Mouse (Mus musculus): ENCODE measurements around the gene Gm21985. TPM values are rescaled to one million over a fixed set of nuclear protein-coding genes. Genes with fewer than 3 reads are reported as not detected.
"Not testable (repeated sequence)": the region's sequence is repeated elsewhere in the genome, so short reads cannot be mapped to it uniquely, and the experiment has no call there.

Gene Gm21985
- polyA plus RNA-seq, 1 experiment from 2014 or later, result not detected

- DNase-seq (ENCODE audit: low spot score) (peak; percentile 31), ATAC-seq (0 out of 2 replicates have a peak, but pooled peaks have one; percentile 11)
- H3K9ac ChIP-seq (replicated peaks; ENCODE audit: low read depth), result no peak overlapping the region
- TF ChIP-seq EP300 (IDR thresholded peaks at IDR 0.05) (no peak), CTCF (IDR thresholded peaks at IDR 0.05) (no peak)
- no peaks in the 10 kb centered on the region for H3K27me3 ChIP-seq (replicated peaks; ENCODE audit: insufficient read depth, low read length)
- H3K36me3 ChIP-seq (ENCODE audit: insufficient read depth, low read length), result no peaks in the 10 kb centered on the region
- H3K9me3 ChIP-seq (ENCODE audit: low read length), result no peaks in the 10 kb centered on the region
- H3K27ac ChIP-seq (ENCODE audit: low read length), result no peak overlapping the region
- H3K4me2 ChIP-seq (replicated peaks; ENCODE audit: low read depth, low read length), result no peak overlapping the region
- no peaks in the 10 kb centered on the region for H3K4me1 ChIP-seq (ENCODE audit: insufficient read depth, low read depth, low read length)
- H3K4me3 ChIP-seq (ENCODE audit: low read depth, low read length), result no peak overlapping the region
Measured at GRCm38 (mm10) chr2:112448510-112449059, 182.5 kb downstream of the Gm21985 start.

GRCm38 (mm10) chr2:112449597-112450296 is 183.6 kb downstream of the Gm21985 start:
- 28% methylated on average over 4 of the region's 4 CpGs for WGBS
- no peak overlapping the region for H3K4me3 ChIP-seq (ENCODE audit: low read depth, low read length)
- no peak overlapping the region for H3K27ac ChIP-seq (ENCODE audit: low read length)
- H3K4me2 ChIP-seq (replicated peaks; ENCODE audit: low read depth, low read length), result no peak overlapping the region
- H3K9ac ChIP-seq (replicated peaks; ENCODE audit: low read depth), result no peak overlapping the region
- DNase-seq (ENCODE audit: low spot score) (peak; percentile 62), ATAC-seq (no peak)
- H3K9me3 ChIP-seq (ENCODE audit: low read length), result no peaks in the 10 kb centered on the region
- H3K36me3 ChIP-seq (ENCODE audit: insufficient read depth, low read length), result no peaks in the 10 kb centered on the region
- peaks cover 3% of the 10 kb centered on the region; the same call in 1 of the 2 replicates for H3K4me1 ChIP-seq (ENCODE audit: insufficient read depth, low read depth, low read length)
- peak; percentile 68 for TF ChIP-seq CTCF (IDR thresholded peaks at IDR 0.05)
- TF ChIP-seq EP300 (IDR thresholded peaks at IDR 0.05), result no peak
- H3K27me3 ChIP-seq (replicated peaks; ENCODE audit: insufficient read depth, low read length), result no peaks in the 10 kb centered on the region

GRCm38 (mm10) chr2:112452513-112452912 is 186.4 kb downstream of the Gm21985 start:
- H3K9me3 ChIP-seq (ENCODE audit: low read length); DNase-seq (ENCODE audit: low spot score); H3K27me3 ChIP-seq (replicated peaks; ENCODE audit: insufficient read depth, low read length); H3K4me1 ChIP-seq (ENCODE audit: insufficient read depth, low read depth, low read length); H3K36me3 ChIP-seq (ENCODE audit: insufficient read depth, low read length); H3K9ac ChIP-seq (replicated peaks; ENCODE audit: low read depth); H3K4me2 ChIP-seq (replicated peaks; ENCODE audit: low read depth, low read length); ATAC-seq; H3K4me3 ChIP-seq (ENCODE audit: low read depth, low read length); H3K27ac ChIP-seq (ENCODE audit: low read length): not testable (repeated sequence)

- WGBS, result 30% methylated on average over 17 of the region's 17 CpGs
- peak overlapping the region; percentile 85 for H3K27ac ChIP-seq (ENCODE audit: low read length)
- peak overlapping the region; percentile 86 for H3K9ac ChIP-seq (replicated peaks; ENCODE audit: low read depth)
- TF ChIP-seq CTCF (IDR thresholded peaks at IDR 0.05), result no peak
- no peak for TF ChIP-seq EP300 (IDR thresholded peaks at IDR 0.05)
- no peaks in the 10 kb centered on the region for H3K27me3 ChIP-seq (replicated peaks; ENCODE audit: insufficient read depth, low read length)
- H3K9me3 ChIP-seq (ENCODE audit: low read length), result no peaks in the 10 kb centered on the region
- ATAC-seq (peak; percentile 62), DNase-seq (ENCODE audit: low spot score) (no peak)
- no peaks in the 10 kb centered on the region for H3K36me3 ChIP-seq (ENCODE audit: insufficient read depth, low read length)
- H3K4me3 ChIP-seq (ENCODE audit: low read depth, low read length), result peak overlapping the region; percentile 83
- peaks cover 8% of the 10 kb centered on the region; the same call in 1 of the 2 replicates for H3K4me1 ChIP-seq (ENCODE audit: insufficient read depth, low read depth, low read length)
- H3K4me2 ChIP-seq (replicated peaks; ENCODE audit: low read depth, low read length), result peak overlapping the region; percentile 64
Measured at GRCm38 (mm10) chr2:112454125-112454861, 188.2 kb downstream of the Gm21985 start.

GRCm38 (mm10) chr2:112454862-112455564 is 188.9 kb downstream of the Gm21985 start, which contains the start of gene Emc7:
Gene Emc7 (plus strand): TSS chr2:112454997.
- peak within 1 kb of the TSS; percentile 85 for H3K27ac ChIP-seq (ENCODE audit: low read length)
- peak within 1 kb of the TSS; percentile 86 for H3K9ac ChIP-seq (replicated peaks; ENCODE audit: low read depth)
- TF ChIP-seq CTCF (IDR thresholded peaks at IDR 0.05) (no peak), EP300 (IDR thresholded peaks at IDR 0.05) (no peak)
- peak within 1 kb of the TSS; percentile 64 for H3K4me2 ChIP-seq (replicated peaks; ENCODE audit: low read depth, low read length)
- DNase-seq (ENCODE audit: low spot score), result peak; percentile 97
- no peaks in the 10 kb centered on the region for H3K9me3 ChIP-seq (ENCODE audit: low read length)
- under 1% methylated on average over 49 of the region's 49 CpGs for WGBS
- peaks cover 8% of the 10 kb centered on the region; the same call in 1 of the 2 replicates for H3K4me1 ChIP-seq (ENCODE audit: insufficient read depth, low read depth, low read length)
- H3K4me3 ChIP-seq (ENCODE audit: low read depth, low read length), result peak within 1 kb of the TSS; percentile 83
- no peaks in the 10 kb centered on the region for H3K27me3 ChIP-seq (replicated peaks; ENCODE audit: insufficient read depth, low read length)
- peak; percentile 100 for ATAC-seq
- H3K36me3 ChIP-seq (ENCODE audit: insufficient read depth, low read length), result 0 out of 2 replicates have a peak, but pooled peaks cover 1% of the 10 kb centered on the region

Other genes starting within 250 kb of the Gm21985 start
- gene Olfr1311, start 241.9 kb upstream of the Gm21985 start, polyA plus RNA-seq (2015; fragmentation: Nextera tagmentation; extraction: Ambion mirVana), result not detected in 2 replicates
- not detected in 2 replicates for gene Olfr1312, start 216.1 kb upstream of the Gm21985 start, polyA plus RNA-seq (2015; fragmentation: Nextera tagmentation; extraction: Ambion mirVana)
- not detected in 2 replicates for gene Olfr1313, start 188.5 kb upstream of the Gm21985 start, polyA plus RNA-seq (2015; fragmentation: Nextera tagmentation; extraction: Ambion mirVana)
- gene Olfr1314, start 169.5 kb upstream of the Gm21985 start, polyA plus RNA-seq (2015; fragmentation: Nextera tagmentation; extraction: Ambion mirVana), result not detected in 2 replicates
- gene Olfr1315-ps1, start 150.9 kb upstream of the Gm21985 start, polyA plus RNA-seq (2015; fragmentation: Nextera tagmentation; extraction: Ambion mirVana), result not detected in 2 replicates
- gene Olfr1316, start 131.3 kb upstream of the Gm21985 start, polyA plus RNA-seq (2015; fragmentation: Nextera tagmentation; extraction: Ambion mirVana), result not detected in 2 replicates
- gene Olfr1317, start 126.0 kb upstream of the Gm21985 start, polyA plus RNA-seq (2015; fragmentation: Nextera tagmentation; extraction: Ambion mirVana), result not detected in 2 replicates
- gene Olfr1318, start 112.1 kb upstream of the Gm21985 start, polyA plus RNA-seq (2015; fragmentation: Nextera tagmentation; extraction: Ambion mirVana), result 0.05 TPM in 1 of 2 replicates, not detected in the other
- gene Lpcat4, start 26.8 kb upstream of the Gm21985 start, polyA plus RNA-seq (2015; fragmentation: Nextera tagmentation; extraction: Ambion mirVana), result 11.0 and 11.9 TPM in 2 replicates
- 0.02 TPM in 1 of 2 replicates, not detected in the other for gene Nutm1, start 7.0 kb upstream of the Gm21985 start, polyA plus RNA-seq (2015; fragmentation: Nextera tagmentation; extraction: Ambion mirVana)
- 116 and 120 TPM in 2 replicates for gene Nop10, start 4.4 kb upstream of the Gm21985 start, polyA plus RNA-seq (2015; fragmentation: Nextera tagmentation; extraction: Ambion mirVana)
- 9.0 and 9.7 TPM in 2 replicates for gene Slc12a6, start 489 bp upstream of the Gm21985 start, polyA plus RNA-seq (2015; fragmentation: Nextera tagmentation; extraction: Ambion mirVana)
- gene Emc4, start 101.7 kb downstream of the Gm21985 start, polyA plus RNA-seq (2015; fragmentation: Nextera tagmentation; extraction: Ambion mirVana), result 120 and 138 TPM in 2 replicates
- 22.3 and 24.4 TPM in 2 replicates for gene Katnbl1, start 112.9 kb downstream of the Gm21985 start, polyA plus RNA-seq (2015; fragmentation: Nextera tagmentation; extraction: Ambion mirVana)
- gene Emc7, start 188.7 kb downstream of the Gm21985 start, polyA plus RNA-seq (2015; fragmentation: Nextera tagmentation; extraction: Ambion mirVana), result 29.0 and 31.6 TPM in 2 replicates
- gene Chrm5, start 214.5 kb downstream of the Gm21985 start, polyA plus RNA-seq (2015; fragmentation: Nextera tagmentation; extraction: Ambion mirVana), result not detected in 2 replicates
- gene Aven, start 226.7 kb downstream of the Gm21985 start, polyA plus RNA-seq (2015; fragmentation: Nextera tagmentation; extraction: Ambion mirVana), result 2.4 and 3.0 TPM in 2 replicates